Mouse (Mus musculus) small intestine, adult 2 months (tissue): Measurements from ENCODE around the gene Tmem258.

Experiments
- CTCF ChIP-seq: fragments of 200-500 bp; IDR thresholded peaks from 2 replicates; pipeline ENCODE4 v1.5.1; 2012; ENCODE audit warnings: low read depth, mild to moderate bottlenecking, control low read depth, inconsistent platforms, low read length, moderate library complexity, mixed read lengths; ENCODE audit not compliant: insufficient replicate concordance, insufficient read length; ENCODE audit errors: extremely low read depth
- POLR2A ChIP-seq: fragments of 200-500 bp; IDR thresholded peaks from 2 replicates; pipeline ENCODE4 v1.6.1; 2012; ENCODE audit warnings: low read depth, mild to moderate bottlenecking, control low read depth, inconsistent platforms, low read length, moderate library complexity

- no peak for TF ChIP-seq POLR2A
- no peak for TF ChIP-seq CTCF
These were observed 44.3 kb downstream of the Tmem258 start for GRCm38 (mm10) chr19:10248128-10248527.
